Mouse (Mus musculus) cerebellum, postnatal 36 days (tissue): ENCODE results near the gene Sarnp.

ENCODE experiments used
- DNase-seq, 2 experiments: peaks; one replicate each; pipeline ENCODE4 v3.0.0; 2021 to 2022; ENCODE audit warnings: mixed read lengths in 2 of 2

The Sarnp gene

DNA sequence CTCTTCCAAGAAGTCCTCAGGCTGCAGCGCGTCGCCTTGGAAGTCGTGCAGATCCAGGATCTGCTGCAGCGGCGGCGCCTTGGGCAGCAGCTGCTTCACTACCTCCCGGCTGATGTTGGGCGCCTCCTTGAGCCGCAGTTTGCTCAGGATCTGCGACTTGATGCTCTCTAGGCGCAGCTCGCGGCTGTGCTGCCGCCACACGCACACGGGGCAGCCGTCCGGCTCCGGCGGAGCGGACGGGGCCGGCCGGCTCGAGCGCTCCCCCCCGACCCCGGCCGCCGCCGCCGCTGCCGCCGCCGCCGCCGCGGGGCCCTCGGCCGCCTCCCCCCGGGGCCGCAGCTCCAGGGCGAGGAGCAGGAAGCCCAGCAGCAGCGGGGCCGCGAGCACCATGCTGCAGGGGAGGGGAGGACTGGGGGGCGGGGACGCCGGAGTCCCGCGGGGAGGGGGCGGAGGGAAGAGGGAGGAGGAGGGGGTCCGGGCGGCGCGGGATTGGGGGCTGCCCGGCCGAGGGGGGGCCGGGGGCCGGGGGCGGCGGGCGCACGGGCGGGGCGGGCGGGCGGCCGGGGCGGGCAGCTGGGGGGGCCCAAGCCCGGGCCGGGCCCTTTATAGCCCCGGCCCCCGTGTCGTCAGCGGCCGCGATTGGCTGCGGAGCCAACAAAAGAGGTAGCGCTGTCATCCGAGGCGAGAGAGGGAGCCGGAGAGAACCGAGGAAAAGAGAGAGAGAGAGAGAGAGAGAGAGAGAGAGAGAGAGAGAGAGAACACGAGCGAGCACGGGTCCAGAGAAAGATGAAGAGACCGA lies 74.4 kb downstream of the Sarnp start, which contains the start of gene Gdf11:
TSS of gene Gdf11 (minus strand) at position 423 of the 799 bp plus-strand sequence.
- peak in 1 of 2 experiments; percentile 31 for DNase-seq

DNA sequence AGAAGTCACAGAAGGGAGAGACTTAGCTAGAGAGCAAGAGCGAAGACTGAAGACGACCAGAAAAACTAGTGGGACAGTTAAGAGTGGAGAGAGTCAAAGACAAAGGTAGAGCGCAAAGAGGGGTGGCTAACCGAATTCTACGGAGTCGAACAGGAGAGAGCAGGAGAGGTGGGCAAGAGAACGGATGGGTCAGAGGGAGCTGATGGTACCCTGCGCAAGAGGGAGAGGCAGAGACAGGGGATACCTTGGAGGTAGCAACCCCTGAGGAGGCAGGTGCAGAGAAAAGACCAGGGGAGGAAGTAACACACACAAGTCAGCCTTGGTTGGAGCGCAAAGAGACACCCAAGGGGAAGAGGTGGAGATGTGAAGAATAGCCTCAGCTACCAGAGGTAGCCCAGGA lies 75.1 kb downstream of the Sarnp start:
- no peak for DNase-seq

DNA sequence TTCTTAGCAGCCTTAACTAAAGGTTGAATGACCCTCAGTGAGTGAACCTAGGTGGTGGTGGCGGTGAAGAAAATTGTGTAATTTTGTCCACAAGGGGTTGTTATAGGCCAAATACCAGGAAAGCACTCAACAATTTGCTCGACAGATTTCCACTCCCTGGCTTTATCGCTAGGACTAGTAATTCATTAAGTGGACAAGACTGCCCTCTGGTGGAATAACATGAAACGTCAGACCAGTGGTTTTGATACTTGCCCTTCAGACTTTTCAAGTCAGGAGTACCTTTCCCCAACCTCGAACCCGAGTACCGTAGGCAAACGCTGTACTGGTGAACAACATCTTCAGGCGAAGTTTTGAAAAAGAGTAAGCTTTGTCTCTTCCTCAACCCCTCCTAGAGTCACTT lies 78.3 kb downstream of the Sarnp start:
- DNase-seq, result peak; percentile 47 to 84

DNA sequence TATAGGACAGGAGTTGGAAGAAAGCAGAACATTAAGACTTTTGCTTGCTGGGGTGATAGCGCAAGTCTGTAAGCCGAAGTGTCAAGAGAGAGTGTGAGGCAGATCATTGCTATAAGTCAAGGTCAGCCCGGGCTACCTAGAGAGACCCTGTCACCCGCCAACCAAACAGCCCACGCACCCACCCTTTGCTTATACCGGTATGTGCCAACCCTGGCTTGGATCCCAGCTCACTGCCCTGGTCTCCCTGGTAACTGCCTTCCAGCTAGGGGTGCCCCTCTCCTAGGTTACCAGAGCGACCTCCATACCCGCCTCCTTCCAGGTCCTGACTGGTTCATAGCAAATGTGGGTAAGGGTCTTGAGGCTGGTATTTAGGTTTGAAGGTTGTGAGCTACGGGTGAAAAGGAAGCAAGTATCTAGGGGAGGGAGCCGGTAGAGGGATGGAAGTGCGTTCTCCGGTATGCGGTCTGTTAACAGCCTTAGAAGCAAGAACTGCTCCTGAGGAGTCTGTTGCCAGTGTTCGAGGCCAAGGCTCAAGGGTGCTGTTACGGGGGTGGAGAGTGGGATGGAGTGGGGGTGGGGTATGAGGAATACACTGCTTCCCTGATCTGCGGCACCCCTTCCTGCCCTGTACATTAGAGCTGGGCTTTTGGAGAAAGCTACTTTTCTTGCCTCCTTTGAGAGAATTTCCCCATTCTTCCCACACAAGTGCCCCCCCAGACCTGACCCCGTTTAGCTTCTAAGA lies 79.0 kb downstream of the Sarnp start:
- DNase-seq, result peak in 1 of 2 experiments; percentile 24

DNA sequence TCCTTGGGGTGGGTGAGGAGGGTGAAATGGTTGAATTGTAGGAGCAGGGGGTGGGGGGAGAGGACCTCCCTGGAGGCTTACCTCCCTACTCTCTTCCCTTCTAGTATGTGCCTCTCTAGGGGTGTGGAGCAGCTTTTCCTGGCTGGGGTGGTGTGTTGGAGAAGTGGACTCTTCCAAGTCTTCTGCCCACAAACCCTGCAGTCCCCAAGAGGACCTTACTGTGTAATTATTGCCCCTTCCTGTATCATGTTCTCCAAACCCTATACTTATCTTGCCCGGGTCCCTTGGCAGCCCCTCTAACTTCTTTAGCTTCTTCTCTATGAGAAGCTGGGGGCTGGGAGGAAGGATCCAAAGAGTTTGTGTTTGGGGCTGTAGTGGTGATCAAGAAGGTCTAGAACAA lies 79.7 kb downstream of the Sarnp start:
- DNase-seq, result no peak

DNA sequence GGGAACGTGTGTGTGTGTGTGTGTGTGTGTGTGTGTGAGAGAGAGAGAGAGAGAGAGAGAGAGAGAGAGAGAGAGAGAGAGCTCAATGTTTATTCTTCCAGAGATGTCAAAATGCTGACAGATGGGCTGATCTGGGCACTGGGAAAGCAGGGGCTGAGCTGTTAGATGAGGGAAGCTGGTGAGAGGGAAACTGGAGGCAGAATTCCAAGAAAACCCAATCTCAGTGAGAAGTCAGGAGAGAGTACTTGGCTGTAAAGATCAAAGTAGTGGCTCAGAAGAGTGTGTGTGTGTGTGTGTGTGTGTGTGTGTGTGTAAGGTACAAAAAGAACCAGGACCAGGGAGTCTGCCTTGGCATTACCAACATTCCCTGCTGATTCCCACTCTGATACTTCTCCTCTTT lies 80.4 kb downstream of the Sarnp start:
- no peak for DNase-seq

DNA sequence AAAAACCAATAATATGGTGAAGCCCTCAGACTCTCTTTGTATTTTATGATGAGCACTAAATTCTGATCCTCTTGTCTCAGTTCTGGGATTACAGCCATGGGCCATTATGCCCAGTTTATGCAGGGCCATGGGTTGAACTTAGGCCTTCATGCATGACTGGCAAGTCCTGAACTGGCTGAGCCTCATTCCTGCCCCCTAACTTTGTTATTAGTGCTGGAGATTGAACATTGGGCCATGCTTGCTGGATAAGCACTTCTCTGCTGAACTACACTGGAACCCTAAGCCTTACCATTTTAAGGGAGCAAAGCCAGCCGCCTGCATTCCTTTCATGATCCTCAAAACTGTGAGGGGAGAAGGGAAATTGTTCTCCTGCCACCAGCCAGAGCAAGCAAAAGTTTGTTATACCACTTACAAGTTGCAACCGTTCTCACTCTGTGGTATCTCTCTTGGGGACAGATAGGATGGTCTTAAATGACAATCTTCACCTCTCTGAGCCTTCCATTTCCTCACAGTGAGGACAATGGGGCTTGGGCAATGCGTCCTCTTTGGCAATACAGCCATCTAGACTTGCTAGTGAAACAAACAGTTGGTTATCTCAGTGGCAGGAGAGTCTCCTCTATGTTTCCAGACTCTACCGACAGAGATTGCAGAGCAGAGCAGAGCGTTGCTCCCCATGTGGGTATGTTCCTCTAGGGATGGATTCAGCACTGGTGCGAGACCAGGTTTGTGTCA lies 82.8 kb downstream of the Sarnp start:
- DNase-seq, result no peak

DNA sequence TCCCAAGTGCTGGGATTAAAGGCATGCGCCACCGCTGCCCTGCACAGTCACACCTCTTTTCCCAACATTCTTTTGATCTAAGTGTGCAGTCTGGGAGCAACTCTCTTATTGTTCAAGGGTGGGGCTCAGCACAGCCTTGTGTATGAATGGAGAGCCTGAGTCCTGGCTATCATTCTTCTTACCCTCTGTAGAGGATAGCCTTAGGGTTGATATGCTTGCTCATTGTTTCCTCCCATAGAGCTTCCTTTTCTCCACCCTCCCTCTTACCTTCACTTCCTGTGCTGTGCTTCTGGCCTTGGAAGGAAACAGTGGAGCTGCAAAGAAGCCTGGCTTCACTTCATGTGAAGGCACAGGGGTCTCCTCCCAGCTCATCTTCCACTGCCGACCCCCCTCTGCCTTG lies 83.6 kb downstream of the Sarnp start, which contains the start of gene Cd63:
TSS of gene Cd63 (plus strand) at position 292 of the 400 bp plus-strand sequence.
- no peak for DNase-seq

DNA sequence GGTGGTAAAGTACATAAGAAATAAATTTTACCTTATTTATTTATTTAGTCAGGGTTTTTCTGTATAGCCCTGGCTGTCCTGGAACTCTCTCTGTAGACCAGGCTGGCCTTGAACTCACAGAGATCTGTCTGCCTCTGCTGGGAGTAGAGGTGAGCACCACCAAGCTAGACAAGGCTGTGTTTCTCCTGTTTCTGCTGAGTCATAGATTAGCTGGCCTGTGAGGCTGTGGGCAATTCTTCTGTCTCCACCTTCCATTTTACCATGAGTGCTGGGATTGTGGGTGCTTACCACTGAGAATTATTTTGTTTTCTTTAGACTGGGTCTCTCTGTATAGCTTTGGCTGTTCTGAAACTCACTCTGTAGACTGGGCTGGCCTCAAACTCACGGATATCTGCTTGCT lies 84.3 kb downstream of the Sarnp start:
- DNase-seq, result no peak

DNA sequence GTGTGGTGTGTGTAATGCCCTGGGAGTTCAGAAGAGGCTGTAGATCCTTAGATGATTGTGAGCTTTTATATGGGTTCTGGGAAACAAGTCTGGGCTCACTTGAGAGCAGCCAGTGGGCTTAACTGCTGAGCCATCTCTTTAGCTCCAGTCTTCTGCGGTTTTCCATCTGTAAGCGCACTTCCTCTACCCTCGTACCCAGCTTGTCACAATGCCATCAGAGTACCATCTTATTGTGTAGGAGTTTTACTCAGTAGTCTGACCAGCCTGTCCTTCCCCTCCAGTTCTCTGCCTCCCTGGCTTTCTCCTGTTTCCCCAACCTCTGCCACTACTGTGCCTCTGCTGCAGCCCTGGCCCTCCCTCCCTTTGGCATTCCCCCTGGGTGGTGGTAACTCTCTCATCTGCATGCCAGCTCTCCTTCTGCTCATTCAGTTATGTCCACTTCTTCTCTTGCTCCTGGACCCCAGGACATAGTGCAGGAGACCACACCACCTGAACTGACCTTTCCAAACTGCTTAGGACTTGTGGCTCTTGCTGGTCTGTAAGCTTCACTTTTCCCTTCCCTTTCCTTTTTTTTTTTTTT lies 85.4 kb downstream of the Sarnp start:
- DNase-seq, result no peak

DNA sequence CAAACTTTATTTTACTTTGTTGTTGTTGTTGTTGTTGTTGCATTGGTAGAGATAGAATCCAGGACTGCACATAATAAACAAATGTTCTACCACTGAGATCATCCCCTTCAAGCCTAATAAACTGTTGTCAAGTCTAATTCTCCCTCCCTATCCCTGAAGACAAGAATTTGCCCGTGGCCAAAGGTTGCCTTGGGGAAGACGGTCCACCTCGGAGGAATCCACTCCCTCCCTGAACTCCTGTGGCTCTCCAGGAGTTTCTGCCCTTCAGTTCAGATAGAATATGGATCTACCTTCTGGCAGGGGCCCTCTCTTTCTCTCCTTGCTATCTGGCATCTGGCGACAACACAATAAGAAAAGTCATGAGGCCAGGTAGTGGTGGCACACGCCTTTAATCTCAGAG lies 87.7 kb downstream of the Sarnp start:
- no peak for DNase-seq

DNA sequence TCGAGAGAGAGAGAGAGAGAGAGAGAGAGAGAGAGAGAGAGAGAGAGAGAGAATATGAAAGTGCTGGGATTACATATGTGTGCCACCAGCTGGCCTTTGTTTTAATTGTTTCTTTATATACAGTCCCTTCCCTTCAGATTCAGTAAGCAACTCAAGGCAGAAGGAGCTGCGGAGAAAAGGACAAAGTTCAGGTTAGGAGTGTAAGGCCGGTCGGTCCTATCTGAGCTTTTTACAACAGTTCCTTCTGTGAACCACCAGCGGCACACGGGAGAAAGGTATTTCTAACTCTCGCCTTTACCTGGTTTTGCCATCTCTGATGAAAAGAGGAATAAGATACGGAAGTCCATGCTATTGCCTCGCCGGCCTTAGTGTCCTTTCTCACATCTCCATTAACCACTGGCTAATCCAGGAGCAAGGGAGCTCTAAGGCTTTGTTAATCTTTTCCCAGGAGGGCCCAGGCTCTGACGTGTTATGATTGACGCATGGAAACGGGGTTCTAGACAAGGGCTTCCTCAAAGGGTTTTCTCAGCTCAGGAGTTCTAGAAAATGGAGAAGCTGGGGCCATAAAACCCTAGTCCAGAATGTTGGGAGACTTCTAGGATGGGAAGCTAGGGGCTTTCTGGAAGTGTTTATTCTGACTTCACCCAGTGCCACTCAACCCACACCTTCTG lies 91.8 kb downstream of the Sarnp start:
- DNase-seq, result no peak

DNA sequence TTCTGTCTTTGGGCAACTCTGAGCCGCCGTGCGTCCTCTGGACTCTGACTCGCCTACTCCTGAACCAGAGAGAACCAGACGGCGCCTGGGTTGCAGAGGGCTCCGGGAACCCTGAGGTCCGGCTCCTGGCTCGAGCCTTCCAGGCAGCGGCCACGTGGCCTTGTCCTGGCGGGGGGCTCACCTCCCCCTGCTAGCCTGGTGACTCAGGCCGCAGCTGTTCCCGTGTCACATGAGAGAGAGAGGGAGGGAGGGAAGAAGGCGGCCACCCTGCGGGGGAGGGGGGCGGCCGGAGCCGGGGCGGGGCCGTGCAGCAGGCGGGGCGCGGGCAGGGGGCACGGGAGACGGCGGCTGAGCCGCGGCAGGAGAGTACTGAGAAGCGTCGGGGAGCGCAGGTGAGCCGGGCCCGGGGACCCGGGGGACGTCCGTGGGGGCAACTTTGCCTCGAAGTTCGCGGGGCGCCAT lies 92.5 kb downstream of the Sarnp start:
- peak; percentile 49 to 63 for DNase-seq

DNA sequence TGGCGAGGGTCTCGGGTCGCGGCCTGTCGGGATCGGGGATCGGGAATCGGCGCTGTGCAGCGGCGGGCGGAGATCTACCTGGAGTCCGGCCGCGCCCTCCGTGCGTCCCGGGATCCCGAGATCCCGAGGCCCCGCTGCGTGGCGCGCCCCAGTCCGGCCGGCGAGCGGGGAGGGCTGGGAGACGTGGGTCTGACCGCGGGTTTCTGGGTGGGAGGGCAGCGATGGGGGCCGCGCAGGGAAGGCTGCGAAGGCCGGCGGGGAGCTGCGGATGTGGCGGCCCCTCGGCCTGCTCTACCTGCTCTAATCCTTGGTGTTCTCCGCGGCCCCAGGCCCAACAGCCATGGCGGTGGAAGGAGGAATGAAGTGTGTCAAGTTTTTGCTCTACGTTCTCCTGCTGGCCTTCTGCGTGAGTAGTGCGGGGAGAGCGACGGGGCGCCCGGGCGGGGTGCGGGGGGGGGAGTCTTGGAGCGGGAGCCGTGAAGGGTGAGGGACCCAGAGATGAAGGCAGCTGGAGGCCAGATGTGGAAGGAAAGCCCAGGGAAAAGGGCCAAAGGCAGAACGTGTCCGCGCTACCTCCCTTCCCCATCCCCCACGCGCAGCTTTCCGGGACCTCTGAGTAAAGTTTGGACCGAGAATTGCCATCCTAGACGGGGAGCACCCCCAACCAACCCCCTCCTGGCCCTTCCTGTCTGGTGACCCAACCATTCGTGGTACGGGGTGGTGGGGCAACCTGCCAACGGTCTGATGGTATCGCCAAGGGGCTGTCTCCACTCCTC lies 93.1 kb downstream of the Sarnp start:
- peak in 1 of 2 experiments; percentile 47 for DNase-seq

DNA sequence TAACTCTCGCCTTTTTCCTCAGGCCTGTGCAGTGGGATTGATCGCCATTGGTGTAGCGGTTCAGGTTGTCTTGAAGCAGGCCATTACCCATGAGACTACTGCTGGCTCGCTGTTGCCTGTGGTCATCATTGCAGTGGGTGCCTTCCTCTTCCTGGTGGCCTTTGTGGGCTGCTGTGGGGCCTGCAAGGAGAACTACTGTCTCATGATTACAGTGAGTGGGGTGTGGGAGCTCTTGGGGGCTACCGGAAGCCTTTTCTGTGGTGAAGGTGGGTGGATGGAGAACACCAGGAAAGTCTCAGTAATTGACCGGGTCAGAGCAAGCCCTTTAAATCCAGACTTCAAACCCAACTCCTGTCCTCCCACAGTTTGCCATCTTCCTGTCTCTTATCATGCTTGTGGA lies 94.3 kb downstream of the Sarnp start:
- no peak for DNase-seq

DNA sequence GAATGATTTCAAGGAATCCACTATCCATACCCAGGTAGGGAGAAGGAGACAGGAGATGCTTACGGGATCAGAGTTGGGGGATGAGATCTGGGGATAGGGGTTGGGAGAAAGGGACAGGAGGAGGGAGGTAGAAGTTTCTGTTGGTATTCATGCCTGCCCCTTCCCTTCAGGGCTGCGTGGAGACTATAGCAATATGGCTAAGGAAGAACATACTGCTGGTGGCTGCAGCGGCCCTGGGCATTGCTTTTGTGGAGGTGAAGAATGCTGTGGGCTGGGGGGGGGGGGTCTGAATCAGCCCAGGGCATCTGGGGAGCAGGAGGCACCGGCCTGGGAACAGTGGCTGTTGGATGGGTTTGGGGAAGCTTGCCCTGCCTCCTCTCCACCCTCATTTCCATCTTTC lies 95.1 kb downstream of the Sarnp start:
- no peak for DNase-seq

DNA sequence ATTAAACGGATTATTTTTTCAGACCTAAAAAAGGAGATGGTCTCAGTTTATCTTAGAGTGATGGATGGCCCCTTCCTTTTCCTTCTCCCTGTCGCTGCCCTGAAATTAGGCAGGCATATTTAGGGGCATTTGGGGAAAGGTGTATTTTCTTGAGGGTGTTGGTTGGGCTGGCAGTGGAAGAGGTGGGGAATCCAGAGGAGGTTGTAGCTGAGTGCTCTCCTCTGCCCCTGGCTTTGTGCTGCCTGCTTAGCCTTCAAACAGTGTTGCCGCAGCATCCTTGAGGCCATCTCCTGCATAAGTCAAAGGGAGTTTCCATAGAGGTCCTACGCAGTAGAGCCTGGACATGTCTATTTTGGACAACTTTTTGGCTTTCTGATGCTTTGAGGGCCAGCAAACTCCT lies 95.7 kb downstream of the Sarnp start:
- no peak for DNase-seq

DNA sequence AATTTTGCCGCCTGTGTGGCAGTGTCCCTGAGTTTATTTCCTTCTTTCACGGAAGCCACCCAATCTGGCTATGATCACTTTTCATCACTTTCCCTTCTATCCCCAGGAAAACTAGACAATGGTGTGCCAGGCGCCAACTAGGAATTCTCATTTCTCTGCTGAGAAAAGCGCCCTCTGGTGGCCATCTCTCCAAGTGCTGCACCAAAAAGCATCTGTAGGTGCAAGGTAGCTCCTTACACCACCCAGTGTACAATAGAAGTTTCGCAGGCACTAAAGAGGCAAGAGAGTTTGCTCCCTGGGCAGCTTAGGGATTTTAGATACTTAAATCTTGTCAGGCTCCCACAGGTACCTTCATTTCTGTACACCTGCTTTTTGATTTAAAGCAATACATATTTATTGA lies 96.1 kb downstream of the Sarnp start:
- DNase-seq, result peak; percentile 94 to 99

DNA sequence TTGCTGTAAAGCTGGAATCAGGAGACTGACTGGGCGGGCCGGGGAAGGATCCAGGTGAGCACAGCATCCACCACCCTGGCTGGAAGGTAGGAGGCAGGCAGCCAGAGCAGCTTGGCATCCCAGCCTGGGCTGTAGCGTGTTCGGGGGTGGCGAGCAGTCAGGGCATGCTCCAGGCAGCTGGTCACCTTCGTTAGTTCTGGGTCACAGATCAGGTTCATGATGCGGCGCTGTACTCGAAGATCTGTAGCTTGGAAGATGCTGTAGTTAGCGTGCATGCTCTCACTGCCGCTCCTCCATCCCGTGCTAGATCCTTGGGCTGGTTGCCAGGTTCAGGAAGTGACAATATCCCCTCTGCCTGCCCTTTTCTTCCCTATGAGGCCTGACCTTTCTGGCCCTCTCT lies 96.6 kb downstream of the Sarnp start:
- DNase-seq, result peak in 1 of 2 experiments; percentile 27

DNA sequence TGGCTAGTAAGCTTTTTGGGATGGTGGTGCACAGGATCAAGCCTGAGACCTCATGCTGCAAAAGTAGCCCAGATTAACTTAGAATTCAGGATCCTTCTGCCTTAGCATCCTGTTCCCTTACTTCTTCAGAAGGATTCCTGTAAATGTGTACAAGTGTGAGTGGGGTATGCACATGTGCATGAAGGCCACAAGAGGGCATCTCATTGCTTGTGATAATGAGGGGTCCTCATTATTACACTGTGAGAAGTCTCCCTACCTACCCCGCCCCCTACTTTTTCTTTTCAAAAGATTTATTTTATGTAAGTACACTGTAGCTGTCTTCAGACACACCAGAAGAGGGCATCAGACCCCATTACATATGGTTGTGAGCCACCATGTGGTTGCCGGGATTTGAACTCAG lies 98.4 kb downstream of the Sarnp start:
- DNase-seq, result no peak

DNA sequence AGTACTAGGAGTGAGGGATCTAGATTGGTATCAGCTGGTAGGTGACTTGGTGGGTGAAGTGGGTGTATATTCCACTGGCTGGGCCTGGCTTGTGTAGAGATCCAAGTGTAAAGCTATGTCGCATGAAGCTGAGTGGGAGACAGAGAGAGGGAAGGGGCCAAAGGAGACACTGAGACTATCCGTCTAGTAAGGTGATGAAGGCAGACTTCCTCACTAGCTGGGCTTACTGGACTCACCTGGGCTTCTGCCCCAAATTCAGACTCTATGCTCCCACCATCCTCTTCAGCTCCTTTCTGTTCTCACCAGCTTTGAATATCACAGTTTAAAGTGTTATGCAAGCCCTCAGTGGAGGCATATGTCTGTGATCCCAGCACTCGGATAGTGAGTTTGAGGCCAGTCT lies 99.5 kb downstream of the Sarnp start:
- DNase-seq, result no peak

DNA sequence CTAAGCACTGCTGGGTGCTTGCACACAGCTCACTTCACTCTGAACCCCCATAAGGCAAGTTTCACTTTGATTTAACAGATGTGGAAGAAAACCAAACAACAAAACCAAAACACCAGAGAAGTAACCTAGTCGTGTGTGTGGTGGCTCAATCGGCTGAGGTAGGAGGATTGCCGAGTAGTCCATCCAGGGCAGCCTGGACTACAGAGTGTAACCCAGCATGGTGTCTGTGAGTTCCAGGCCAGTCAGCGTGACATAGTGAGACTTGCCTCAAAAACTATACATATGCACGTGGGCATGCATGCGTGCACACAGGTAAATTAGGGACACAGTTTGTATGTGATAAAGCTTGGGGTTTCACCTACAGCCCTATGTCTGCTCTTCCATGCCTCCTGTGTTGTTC lies 100.3 kb downstream of the Sarnp start:
- DNase-seq, result no peak
